Mouse (Mus musculus): ENCODE data around the gene Scn3a. TPM values are rescaled to one million over a fixed set of nuclear protein-coding genes. Genes with fewer than 3 reads are reported as not detected.
"Not testable (repeated sequence)": the region's sequence is repeated elsewhere in the genome, so short reads cannot be mapped to it uniquely, and the experiment has no call there.

Gene Scn3a
- total RNA-seq, 1 experiment from 2014 or later = not detected

DNA sequence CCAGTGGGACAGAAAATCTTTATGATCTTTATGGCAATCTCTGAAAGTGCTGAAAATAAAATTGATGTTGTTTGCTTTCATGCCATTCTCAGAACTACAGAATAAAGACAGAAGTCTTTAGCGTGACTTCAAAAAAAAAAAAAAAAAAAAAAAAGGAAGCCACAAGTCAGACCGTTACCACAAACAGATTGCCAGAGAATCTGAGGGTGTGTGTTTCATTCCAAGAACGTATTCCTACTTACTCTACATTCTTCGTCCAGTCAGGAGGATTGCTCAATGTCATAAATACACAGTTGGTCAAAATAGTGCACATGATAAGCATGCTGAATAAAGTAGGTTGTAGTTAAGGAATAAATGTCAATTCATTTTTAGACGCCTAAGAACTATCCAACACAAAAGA lies 38.3 kb downstream of the Scn3a start:
- no peak for ATAC-seq (replicated peaks; ENCODE audit: insufficient number of reproducible peaks, low FRiP score, low TSS enrichment, poor library complexity, severe bottlenecking)

DNA sequence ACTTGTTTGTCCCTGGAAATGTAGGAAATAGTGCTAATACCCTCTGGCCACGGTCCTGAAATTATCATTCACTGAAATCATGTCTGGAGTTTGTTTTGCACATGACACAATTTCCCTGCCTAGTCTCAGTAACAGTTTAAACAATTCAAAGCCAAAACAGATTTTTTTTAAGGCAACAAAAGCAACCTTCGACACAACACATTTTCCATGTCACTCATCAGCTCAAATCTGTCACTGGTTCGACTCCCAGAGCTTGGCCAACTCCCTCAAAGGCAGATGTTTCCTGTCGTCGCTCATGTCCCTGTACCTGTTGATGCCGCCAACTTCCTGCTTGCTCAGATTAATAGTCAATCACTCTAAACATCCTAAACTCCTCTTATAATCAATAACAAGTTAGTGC lies 50.7 kb downstream of the Scn3a start:
- ATAC-seq (replicated peaks; ENCODE audit: insufficient number of reproducible peaks, low FRiP score, low TSS enrichment, poor library complexity, severe bottlenecking) = no peak

DNA sequence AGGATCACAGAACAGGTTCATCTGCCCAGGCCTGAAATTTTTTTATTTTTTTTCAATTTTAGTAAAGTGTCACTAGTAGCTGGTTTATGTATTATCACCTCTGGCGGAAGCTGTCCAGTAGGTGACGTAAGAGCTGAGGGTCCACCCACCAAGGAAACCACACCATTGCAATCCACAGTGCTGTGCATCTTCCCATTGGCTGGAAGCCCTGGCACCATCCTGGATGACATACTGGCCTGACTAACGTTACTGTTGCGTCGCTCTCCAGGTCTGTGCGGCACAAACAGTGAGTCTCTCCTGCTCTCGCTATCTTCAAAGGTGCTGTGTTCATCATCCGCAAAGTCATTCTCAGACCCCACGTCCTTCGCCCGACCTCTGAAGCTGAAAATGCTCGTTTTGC lies 59.2 kb downstream of the Scn3a start:
- no peak for ATAC-seq (replicated peaks; ENCODE audit: insufficient number of reproducible peaks, low FRiP score, low TSS enrichment, poor library complexity, severe bottlenecking)

- ATAC-seq (replicated peaks; ENCODE audit: insufficient number of reproducible peaks, low FRiP score, low TSS enrichment, poor library complexity, severe bottlenecking) = no peak
Measured at GRCm38 (mm10) chr2:65490450-65490849, 77.0 kb downstream of the Scn3a start.

GRCm38 (mm10) chr2:65483434-65483833 lies 84.0 kb downstream of the Scn3a start:
- ATAC-seq (replicated peaks; ENCODE audit: insufficient number of reproducible peaks, low FRiP score, low TSS enrichment, poor library complexity, severe bottlenecking) = no peak

DNA sequence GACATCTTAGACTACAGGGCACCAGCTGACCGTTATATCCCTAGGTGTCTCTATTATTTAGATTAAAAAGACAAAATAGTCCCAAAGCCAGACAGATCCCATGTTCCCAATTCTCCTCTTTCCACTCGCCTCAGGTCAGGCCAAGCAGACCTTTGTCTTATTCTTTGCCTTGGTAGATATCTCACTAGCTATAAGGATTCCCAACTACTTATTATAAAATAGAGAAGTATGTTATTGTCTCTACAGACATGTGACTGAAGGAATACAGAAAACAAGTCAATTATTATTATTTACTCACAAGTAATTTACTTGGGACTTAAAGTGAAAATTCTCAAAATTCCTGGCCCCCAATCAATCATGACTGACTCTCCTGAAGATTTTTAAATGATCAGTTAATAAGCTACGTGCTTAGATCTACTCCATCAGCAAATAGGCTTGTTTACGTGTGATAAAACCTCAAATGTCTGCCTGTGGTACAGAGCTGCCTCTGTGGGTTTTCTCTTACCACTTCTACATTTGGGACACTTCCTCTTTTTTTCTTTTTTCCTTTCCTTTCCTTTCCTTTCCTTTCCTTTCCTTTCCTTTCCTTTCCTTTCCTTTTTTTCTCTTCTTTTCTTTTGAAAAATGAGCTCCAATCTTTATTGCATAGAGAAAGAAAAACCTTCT lies 86.3 kb downstream of the Scn3a start:
- no peak for ATAC-seq (replicated peaks; ENCODE audit: insufficient number of reproducible peaks, low FRiP score, low TSS enrichment, poor library complexity, severe bottlenecking)

DNA sequence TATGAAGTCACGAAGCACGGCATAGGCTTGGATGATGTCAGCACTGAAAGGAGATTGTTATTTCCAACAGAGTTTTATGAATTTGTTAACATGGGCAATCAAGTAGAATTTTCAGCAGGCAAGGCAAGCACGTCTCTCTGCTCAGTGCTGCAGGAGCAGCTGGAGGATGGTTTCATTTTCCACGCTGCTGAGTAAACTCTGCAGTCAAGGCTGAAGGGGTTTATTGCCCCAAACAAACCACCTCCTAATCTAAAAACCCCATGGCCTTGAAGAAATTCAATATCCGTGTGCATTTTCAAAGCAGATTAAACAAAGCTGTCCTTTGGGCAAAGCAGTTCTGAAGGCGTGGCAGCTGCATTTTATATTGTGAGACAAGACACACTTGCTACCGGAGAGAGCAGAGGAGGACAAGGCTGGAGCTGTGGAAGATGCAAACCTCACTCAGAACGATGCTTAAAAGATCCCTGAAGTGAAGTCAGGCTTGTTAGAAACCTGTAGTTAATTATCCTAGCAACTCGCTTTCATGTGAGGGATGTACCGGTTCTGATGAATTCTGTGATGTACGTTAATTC lies 96.0 kb downstream of the Scn3a start:
- no peak for ATAC-seq (replicated peaks; ENCODE audit: insufficient number of reproducible peaks, low FRiP score, low TSS enrichment, poor library complexity, severe bottlenecking)

- ATAC-seq (replicated peaks; ENCODE audit: insufficient number of reproducible peaks, low FRiP score, low TSS enrichment, poor library complexity, severe bottlenecking) = no peak
Measured at GRCm38 (mm10) chr2:65465694-65466093, 101.7 kb downstream of the Scn3a start.

DNA sequence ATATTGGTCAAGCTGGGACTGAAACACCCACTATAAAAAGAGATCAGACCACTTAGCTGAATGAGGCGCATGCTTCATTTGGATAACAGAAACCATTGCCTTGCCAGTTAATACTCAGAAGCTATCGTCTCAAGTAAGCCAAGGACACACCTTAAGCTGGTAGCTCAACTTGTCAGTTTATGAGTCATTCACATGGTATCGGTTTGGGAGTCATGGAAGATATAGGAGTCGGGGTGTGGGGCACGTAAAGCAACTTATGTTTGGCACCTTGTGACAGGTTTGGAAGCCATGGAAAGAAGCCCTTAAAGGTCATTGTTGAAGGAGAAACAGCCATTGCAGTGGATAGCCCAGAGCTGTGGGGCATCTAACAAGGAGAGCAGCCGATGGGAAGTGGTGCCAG lies 113.7 kb downstream of the Scn3a start:
- ATAC-seq (replicated peaks; ENCODE audit: insufficient number of reproducible peaks, low FRiP score, low TSS enrichment, poor library complexity, severe bottlenecking) = no peak

DNA sequence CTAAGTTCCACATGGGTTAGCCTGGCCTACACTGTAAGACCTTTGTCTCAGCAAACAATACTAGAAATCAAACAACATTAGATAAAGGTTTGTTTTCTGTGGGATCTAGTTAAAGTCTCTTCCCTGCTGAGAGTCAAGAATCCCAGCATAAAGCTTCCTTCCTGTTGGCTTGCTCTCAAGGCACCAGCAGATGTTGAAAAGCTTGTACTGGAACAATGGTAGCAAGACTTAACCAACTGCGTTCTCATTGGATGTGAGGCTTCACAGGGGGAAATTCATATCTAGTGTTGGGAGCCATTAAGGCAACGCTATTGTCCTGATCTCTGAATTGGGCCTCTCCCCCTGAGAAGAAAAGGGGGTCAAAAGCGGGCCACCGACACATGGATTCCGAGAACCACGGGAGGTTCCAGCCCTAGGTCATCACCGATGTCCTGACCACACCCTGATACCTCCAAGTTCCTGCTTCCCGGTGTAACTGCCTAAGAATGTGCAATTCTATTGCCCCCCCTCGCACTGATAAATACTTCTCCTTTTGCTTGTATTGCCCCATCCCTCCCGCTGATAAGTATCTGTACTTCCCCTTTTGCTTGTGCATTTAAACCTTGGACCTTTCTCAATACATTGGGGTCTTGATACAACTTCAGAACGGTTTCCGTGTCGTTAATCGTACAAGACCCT lies 115.9 kb downstream of the Scn3a start:
- ATAC-seq (replicated peaks; ENCODE audit: insufficient number of reproducible peaks, low FRiP score, low TSS enrichment, poor library complexity, severe bottlenecking) = not testable (repeated sequence)

DNA sequence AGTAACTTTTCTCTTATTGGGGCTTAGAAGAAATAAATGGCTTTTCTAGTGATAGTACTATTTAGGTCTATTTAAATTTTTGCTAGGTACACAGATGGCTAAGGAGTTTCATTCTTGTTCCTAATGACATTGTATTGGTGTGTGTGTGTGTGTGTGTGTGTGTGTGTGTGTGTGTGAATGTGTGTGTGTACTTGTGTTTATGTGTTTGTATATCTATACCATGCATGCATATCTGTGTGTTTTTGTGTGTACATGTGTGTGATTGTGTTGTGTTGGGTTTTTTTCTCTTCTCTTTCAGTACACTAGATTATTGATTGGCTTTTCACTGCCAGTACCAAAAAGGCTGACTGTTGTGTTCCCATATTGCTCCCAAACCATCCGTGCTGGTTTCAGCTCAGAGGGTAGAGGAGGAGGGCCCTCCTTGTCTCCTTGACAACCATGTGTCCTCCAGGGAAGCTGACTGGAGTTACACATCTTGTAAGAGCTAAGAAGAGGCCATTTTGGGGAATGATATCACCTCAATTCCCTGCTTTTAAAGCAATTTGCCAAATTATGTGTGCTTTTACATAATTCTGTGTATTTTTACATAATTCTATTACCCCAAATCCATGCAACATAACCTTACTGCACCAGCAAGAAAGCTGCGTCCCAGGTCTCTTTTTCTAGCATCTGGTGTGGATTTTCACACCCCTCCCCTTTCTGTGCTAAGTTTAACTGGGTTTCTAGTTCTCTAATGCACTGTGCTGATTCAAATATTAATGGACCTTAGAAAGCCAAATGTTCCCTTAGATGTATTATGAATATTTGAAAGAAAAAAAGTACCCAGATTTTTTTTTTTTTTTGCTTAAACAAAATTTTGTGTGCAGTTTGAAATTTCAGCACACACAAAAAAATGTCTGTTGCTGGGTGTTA lies 116.7 kb downstream of the Scn3a start:
- ATAC-seq (replicated peaks; ENCODE audit: insufficient number of reproducible peaks, low FRiP score, low TSS enrichment, poor library complexity, severe bottlenecking) = no peak

- no peak for ATAC-seq (replicated peaks; ENCODE audit: insufficient number of reproducible peaks, low FRiP score, low TSS enrichment, poor library complexity, severe bottlenecking)
Measured at GRCm38 (mm10) chr2:65449126-65449828, 118.2 kb downstream of the Scn3a start.

GRCm38 (mm10) chr2:65443082-65443481 lies 124.3 kb downstream of the Scn3a start:
- no peak for ATAC-seq (replicated peaks; ENCODE audit: insufficient number of reproducible peaks, low FRiP score, low TSS enrichment, poor library complexity, severe bottlenecking)

- no peak for ATAC-seq (replicated peaks; ENCODE audit: insufficient number of reproducible peaks, low FRiP score, low TSS enrichment, poor library complexity, severe bottlenecking)
Measured at GRCm38 (mm10) chr2:65441566-65441965, 125.9 kb downstream of the Scn3a start.

- no peak for ATAC-seq (replicated peaks; ENCODE audit: insufficient number of reproducible peaks, low FRiP score, low TSS enrichment, poor library complexity, severe bottlenecking)
Measured at GRCm38 (mm10) chr2:65441110-65441509, 126.3 kb downstream of the Scn3a start.

- ATAC-seq (replicated peaks; ENCODE audit: insufficient number of reproducible peaks, low FRiP score, low TSS enrichment, poor library complexity, severe bottlenecking) = no peak
Measured at GRCm38 (mm10) chr2:65436917-65437316, 130.5 kb downstream of the Scn3a start.

DNA sequence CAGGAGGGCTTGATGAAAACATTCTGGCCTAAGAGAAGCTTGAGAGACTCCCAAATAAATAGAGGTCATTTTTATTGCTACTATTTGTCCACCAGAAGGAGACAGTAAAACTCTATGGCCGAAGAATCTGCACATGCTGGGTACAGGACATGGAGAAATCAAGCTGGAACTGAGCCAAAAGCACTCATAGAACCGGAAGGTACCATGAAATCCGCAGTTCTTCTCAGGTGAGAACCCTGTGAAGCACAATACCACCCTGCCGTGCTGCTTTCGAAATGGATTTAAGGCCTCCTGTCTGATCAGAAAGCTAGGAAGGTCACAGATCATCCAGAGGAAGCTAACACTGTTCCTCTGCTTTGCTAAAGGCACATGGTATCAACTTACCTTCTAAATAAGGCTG lies 143.9 kb downstream of the Scn3a start:
- ATAC-seq (replicated peaks; ENCODE audit: insufficient number of reproducible peaks, low FRiP score, low TSS enrichment, poor library complexity, severe bottlenecking) = no peak
